Mouse (Mus musculus): Measurements from ENCODE around the gene Gsto1.

Gsto1 gene

GRCm38 (mm10) chr19:47857957-47858942 is 3.5 kb downstream of the Gsto1 start:
- DNase-seq (ENCODE audit: low spot score): no peak

- no peak for DNase-seq (ENCODE audit: low spot score)
These were observed 4.4 kb downstream of the Gsto1 start for GRCm38 (mm10) chr19:47859180-47859579.

GRCm38 (mm10) chr19:47862581-47862980 is 7.8 kb downstream of the Gsto1 start:
- DNase-seq (ENCODE audit: low spot score): no peak

GRCm38 (mm10) chr19:47864051-47864450 is 9.3 kb downstream of the Gsto1 start:
- DNase-seq (ENCODE audit: low spot score): no peak

GRCm38 (mm10) chr19:47864721-47865120 is 10.0 kb downstream of the Gsto1 start:
- no peak for DNase-seq (ENCODE audit: low spot score)

- DNase-seq (ENCODE audit: low spot score): peak; percentile 97
These were observed 10.7 kb downstream of the Gsto1 start, which contains the start of gene Gsto2 for GRCm38 (mm10) chr19:47865353-47865947. TSS of gene Gsto2 (plus strand) at chr19:47865534.

- DNase-seq (ENCODE audit: low spot score): no peak
These were observed 12.9 kb downstream of the Gsto1 start for GRCm38 (mm10) chr19:47867628-47868175.

- no peak for DNase-seq (ENCODE audit: low spot score)
These were observed 14.2 kb downstream of the Gsto1 start for GRCm38 (mm10) chr19:47868951-47869350.

GRCm38 (mm10) chr19:47869516-47869915 is 14.7 kb downstream of the Gsto1 start:
- DNase-seq (ENCODE audit: low spot score): no peak

GRCm38 (mm10) chr19:47870102-47870666 is 15.4 kb downstream of the Gsto1 start:
- DNase-seq (ENCODE audit: low spot score): no peak

GRCm38 (mm10) chr19:47871515-47871914 is 16.7 kb downstream of the Gsto1 start:
- peak; percentile 73 for DNase-seq (ENCODE audit: low spot score)

- no peak for DNase-seq (ENCODE audit: low spot score)
These were observed 21.5 kb downstream of the Gsto1 start for GRCm38 (mm10) chr19:47876252-47876651.

- no peak for DNase-seq (ENCODE audit: low spot score)
These were observed 26.8 kb downstream of the Gsto1 start for GRCm38 (mm10) chr19:47881538-47881937.

GRCm38 (mm10) chr19:47882151-47882881 is 27.5 kb downstream of the Gsto1 start:
- peak; percentile 96 for DNase-seq (ENCODE audit: low spot score)

- DNase-seq (ENCODE audit: low spot score): no peak
These were observed 28.1 kb downstream of the Gsto1 start for GRCm38 (mm10) chr19:47882882-47883254.

- no peak for DNase-seq (ENCODE audit: low spot score)
These were observed 29.7 kb downstream of the Gsto1 start for GRCm38 (mm10) chr19:47884296-47885085.

GRCm38 (mm10) chr19:47885191-47885743 is 30.5 kb downstream of the Gsto1 start:
- no peak for DNase-seq (ENCODE audit: low spot score)

GRCm38 (mm10) chr19:47885886-47886285 is 31.1 kb downstream of the Gsto1 start:
- no peak for DNase-seq (ENCODE audit: low spot score)

- DNase-seq (ENCODE audit: low spot score): no peak
These were observed 31.8 kb downstream of the Gsto1 start for GRCm38 (mm10) chr19:47886617-47887016.

- no peak for DNase-seq (ENCODE audit: low spot score)
These were observed 32.6 kb downstream of the Gsto1 start for GRCm38 (mm10) chr19:47887417-47887816.

- DNase-seq (ENCODE audit: low spot score): no peak
These were observed 33.3 kb downstream of the Gsto1 start for GRCm38 (mm10) chr19:47888037-47888436.

Measured in retina, embryonic 14.5 days (tissue).